Mouse (Mus musculus): ENCODE data around the gene Gpd1. TPM values are rescaled to one million over a fixed set of nuclear protein-coding genes. Genes with fewer than 3 reads are reported as not detected.
"Not testable (repeated sequence)": the region's sequence is repeated elsewhere in the genome, so short reads cannot be mapped to it uniquely, and the experiment has no call there.

The Gpd1 gene
- total RNA-seq, 2 experiments from 2014 or later, result 130 to 153 TPM

- DNase-seq (ENCODE audit: low spot score in 2 of 2), result no peak
Measured at GRCm38 (mm10) chr15:99718461-99719021, 1.2 kb downstream of the Gpd1 start.

DNA sequence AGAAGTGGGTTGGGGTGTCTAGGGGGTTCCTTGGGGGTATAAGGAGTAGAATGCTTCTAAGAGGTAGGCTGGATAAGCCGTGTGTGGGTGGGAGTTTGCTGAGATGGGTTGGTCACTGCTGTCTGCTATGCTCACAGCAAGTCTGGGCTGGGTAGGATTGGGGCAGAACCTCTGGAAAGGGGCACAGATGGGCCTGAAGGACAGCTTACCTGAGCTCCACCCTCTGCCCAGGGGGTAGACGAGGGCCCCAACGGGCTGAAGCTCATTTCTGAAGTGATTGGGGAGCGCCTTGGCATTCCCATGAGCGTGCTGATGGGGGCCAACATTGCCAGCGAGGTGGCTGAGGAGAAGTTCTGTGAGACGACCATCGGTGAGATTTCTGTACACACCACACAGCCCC, 2.5 kb downstream of the Gpd1 start:
- no peak for DNase-seq (ENCODE audit: low spot score in 2 of 2)

DNA sequence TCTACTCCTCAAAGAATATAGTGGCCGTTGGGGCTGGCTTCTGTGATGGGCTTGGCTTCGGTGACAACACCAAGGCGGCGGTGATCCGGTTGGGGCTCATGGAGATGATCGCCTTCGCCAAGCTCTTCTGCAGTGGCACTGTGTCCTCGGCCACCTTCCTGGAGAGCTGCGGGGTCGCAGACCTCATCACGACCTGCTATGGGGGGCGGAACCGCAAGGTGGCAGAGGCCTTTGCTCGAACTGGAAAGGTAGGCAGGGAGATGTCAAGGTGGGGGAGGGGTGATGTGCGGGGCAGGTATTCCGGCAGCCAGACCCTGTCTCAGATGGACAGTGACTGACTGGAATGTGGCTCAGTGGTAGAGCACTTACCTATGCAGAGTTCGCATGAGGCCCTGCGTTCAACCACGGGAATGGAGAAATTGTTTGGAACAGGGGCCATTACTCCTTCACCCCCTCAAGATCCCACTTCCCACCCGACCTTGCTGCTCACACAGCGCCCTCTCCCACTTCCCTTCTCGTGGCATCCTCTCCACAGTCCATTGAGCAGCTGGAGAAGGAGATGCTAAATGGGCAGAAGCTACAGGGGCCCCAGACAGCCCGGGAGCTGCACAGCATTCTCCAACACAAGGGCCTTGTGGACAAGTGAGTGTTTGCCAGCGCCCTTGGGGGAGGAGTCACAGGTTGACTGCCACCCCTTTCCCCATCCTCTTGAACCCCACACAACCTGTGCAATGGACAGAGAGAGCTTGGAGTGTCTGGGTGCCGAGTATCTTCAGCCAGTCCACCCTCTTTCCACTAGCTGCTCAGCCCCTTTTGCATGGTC, 4.8 kb downstream of the Gpd1 start:
- no peak for DNase-seq (ENCODE audit: low spot score in 2 of 2)

- no peak for DNase-seq (ENCODE audit: low spot score in 2 of 2)
Measured at GRCm38 (mm10) chr15:99723120-99723514, 5.8 kb downstream of the Gpd1 start.

- peak in 1 of 2 experiments; percentile 62 for DNase-seq (ENCODE audit: low spot score in 2 of 2)
Measured at GRCm38 (mm10) chr15:99723515-99724291, 6.4 kb downstream of the Gpd1 start.

DNA sequence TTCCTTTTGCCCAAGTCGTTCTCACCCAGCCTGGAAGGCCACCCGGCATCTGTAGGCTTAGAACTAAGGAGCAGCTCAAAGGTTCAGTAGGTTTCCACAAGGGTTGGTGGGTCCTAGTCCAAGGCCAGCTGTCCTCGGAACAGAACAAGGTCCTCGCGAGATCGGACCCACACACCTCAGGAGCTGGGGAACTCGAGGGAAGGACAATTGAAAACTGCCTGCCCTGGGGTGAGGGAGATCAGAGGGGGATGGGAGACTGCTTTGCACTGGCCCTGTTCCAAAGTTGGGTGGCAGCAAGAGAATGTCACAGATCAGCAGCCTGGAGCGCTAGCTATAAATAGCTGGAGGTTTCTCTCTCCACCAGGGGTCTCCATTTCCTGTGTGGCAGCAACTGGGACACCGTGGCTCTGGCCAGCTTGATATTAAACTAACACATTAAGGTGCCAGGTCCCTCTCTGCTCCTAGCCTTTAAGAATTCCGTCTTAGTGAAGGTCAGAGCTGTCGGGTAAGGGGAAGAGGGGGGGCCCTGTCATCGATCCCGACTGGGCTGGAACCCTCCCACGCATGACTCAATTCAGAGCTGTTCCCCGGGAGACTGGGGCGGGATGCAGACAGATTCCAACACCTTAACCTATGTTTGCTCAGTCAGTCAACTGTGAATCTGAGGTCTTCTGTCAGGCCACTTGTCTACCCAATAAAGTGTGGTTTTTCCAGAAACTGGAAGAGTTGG, 7.1 kb downstream of the Gpd1 start:
- peak in 1 of 2 experiments; percentile 83 for DNase-seq (ENCODE audit: low spot score in 2 of 2)

DNA sequence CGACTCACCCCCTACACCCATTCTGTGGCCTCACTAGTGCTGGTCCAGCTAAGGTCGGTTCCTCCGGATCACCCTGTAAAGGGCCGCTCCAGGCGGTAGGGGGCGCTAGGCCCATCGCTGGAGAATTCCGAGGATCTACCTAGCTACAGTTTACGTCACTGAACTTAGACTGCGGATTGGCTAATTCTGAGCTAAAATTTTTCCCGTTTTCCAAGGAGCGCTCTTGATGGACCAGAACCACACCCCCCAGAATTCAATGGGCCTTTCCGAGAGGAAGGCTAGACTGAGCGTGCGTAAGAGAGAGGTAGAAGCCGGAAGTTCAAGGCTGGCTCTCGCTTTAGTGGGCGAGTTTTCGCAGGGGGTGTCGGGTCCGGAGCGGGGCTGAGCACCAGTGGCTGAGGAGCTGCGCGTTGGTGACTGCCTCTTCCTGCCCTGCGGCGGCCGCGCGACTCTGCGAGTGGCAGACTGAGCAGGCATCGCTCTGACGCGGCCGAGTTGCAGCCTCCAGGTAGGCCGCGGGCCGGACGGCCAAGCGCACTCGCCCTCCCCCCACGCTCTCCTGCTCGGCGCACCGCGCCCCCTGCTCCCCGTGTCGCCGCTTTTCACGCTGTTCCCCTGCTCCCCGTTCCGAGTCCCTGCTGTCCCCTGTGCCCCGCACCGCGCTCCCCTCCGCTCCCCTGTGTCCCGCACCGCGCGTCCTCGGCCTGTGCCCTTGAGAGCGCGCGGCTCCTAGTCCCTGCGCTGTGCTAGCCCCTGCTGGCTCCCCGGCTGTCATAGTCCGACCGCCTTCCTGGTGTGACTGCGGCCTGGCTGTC, 8.2 kb downstream of the Gpd1 start, which contains the start of gene Cox14:
Gene Cox14, plus strand, starts transcription at position 278 of the 815 bp plus-strand sequence.
- DNase-seq (ENCODE audit: low spot score in 2 of 2), result peak; percentile 95 to 99

DNA sequence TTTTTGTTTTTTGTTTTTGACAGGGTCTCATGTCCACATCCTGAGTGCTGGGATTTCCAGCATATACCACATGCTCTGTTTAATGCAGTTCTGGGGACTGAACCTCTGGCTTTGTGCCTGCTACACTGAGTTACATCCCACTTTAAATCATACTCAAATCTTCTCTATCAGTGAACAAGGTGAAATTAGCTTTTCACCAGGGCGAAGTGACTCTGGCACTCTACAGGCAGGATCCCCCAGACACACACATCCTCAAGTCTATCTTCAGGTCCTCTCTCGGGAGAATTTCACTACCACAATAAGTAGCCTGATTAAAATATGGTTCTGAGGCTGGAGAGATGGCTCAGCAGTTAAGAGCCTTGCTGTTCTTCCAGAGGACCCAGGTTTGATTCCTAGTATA, 9.2 kb downstream of the Gpd1 start:
- no peak for DNase-seq (ENCODE audit: low spot score in 2 of 2)

- not testable (repeated sequence) for DNase-seq (ENCODE audit: low spot score in 2 of 2)
Measured at GRCm38 (mm10) chr15:99727039-99727438, 9.7 kb downstream of the Gpd1 start.

DNA sequence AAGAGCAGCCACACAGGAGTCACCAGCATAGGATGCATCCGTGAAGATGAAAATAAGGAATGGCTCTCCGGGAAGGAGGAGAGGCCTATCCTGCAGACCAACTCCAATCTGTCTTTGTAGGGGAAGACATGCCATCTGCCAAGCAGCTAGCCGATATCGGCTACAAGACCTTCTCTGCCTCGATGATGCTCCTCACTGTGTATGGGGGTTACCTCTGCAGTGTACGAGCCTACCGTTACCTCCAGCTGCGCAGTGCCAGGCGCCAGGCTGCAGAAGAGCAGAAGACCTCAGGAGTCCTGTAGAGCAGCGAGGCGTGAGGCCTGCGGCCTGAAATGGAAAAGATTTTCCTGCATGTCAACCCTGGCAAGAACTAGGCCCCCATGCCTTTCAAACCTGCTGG, 10.2 kb downstream of the Gpd1 start:
- DNase-seq (ENCODE audit: low spot score in 2 of 2), result no peak

DNA sequence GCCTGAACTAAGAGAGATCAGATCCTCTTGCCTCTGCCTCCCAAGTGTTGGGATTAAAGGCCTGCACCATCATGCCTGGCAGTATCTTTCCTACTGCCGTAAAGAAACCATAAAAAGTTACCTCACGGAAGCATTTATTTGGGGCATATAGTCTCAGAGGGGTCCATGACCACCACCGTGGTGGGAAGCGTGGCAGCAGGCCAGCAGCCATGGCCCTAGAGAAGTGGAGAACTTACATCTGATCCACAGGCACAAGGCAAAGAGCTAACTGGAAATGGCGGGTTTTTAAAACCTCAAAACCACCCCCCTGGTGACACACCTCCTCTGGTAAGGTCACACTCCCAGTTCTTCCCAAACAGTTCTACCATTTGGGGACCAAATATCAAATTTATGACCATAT, 10.9 kb downstream of the Gpd1 start:
- no peak for DNase-seq (ENCODE audit: low spot score in 2 of 2)

DNA sequence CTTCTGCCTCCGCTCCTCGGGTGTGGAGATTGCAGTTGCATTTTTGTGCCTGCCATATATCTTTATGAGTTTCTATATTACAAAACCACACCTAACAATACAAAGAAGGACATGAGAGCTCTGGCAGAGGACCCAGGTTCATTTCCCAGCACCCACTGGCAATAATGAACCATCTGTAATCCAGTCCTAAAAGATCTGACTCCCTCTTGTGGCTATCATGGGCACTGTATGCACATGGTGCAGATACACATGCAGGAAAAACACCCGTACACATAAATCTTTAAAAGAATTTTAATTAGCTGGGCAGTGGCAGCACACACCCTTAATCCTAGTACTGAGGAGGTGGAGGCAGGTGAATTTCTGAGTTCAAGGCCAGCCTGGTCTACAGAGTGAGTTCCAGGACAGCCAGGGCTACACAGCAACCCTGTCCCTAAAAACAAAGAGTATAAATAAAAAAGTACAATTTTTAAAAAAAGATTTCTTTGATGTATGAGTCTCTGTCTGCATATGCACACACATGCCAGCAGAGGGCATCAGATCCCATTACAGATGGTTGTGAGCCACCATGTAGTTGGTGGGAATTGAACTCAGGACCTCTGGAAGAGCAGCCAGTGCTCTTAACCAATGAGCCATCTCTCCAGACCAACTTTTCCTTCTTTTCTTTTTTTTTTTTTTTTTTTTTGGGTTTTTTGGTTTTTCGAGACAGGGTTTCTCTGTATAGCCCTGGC, 11.9 kb downstream of the Gpd1 start:
- no peak for DNase-seq (ENCODE audit: low spot score in 2 of 2)

DNA sequence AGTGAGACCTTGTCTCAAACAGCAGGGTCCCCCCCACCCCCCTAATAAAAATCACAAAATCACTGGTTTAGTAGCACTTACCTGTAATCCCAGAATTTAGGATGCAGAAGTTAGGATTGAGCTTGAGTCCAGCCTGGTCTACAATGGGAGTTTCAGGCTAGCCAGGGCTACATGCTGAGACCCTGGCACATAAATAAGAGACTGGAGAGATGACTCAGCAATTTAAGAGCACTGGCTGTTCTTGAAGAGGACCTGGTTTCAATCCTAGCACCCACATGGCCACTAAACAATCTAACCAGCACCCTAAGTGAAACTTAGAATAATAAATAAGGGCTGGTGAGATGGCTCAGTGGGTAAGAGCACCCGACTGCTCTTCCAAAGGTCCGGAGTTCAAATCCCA, 13.9 kb downstream of the Gpd1 start:
- no peak for DNase-seq (ENCODE audit: low spot score in 2 of 2)

- no peak for DNase-seq (ENCODE audit: low spot score in 2 of 2)
Measured at GRCm38 (mm10) chr15:99731678-99732077, 14.4 kb downstream of the Gpd1 start.

DNA sequence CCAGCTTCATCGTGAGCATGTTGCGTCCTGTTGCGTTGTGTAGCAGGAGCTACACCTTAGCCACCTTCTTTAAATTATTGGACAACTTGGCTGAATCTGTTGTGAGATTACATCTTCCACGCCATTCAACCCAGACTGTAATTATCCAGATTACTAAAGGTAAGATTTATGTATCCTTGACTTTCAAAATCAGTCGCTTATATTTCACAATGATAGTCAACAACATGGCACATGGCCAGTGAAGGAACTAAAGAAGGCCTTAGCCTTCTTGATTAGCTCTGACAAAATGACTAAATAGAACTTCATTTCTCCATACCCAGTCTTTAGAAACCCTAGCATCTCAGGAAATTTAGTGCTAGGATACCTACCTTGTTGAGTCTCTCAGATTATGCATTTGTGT, 15.9 kb downstream of the Gpd1 start:
- DNase-seq (ENCODE audit: low spot score in 2 of 2), result no peak

DNA sequence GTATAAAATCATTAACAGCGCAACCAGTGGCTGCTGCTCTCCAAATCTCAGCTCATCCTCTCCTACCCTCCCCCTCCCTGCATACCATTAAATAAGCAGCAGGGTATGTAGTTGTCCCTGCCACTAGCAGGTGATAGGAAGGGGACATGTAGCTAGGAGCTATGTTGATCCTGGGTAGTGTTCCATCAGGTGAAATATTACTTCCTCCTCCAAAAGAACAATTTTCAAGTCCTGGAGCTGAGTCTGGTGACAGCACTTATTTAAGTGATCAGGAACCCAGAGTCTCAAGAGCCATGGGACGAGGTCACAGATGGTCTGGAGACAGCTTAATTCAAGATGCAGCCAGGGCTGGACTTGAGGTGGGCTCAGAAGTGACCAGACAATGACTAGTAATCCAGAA, 18.3 kb downstream of the Gpd1 start:
- peak; percentile 100 for DNase-seq (ENCODE audit: low spot score in 2 of 2)

DNA sequence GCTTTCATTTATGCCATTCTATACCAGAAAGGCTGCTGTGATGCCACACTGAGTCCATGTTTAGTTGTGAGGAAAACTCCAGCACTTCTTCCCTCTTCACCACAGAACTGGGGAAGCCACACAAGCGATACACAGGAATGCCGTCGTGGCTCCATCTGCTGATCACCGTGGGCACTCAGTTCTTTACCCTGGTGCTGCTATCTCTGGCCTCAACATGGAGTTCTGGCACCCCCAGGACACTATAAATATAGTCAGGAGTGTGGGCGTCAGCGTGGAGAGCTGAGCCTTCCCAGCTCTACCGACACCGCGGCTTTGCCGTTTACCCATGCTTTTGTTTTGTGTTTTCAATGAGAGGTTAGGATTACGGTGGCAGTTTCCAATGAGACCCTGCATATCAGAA, 19.4 kb downstream of the Gpd1 start:
- peak in 1 of 2 experiments; percentile 19 for DNase-seq (ENCODE audit: low spot score in 2 of 2)

DNA sequence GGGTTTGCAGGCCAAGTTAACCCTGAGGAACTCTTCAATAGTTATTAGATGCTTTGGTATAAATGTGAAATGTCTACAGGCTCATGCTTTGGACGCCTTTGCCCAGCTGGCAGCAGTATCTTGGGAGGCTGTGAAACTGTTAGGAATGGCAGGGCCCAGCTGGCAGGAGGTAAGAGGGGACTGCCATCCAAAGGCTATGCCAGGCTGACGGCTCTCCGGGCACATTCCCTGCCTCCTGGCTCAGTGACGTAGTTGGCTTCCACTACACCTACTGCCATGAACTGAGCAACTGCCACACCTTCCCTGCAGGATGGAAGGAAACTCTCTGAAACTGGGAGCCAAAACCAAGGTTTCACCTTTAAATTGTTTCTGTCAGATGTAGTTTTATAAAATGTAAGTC, 22.9 kb downstream of the Gpd1 start:
- no peak for DNase-seq (ENCODE audit: low spot score in 2 of 2)

GRCm38 (mm10) chr15:99754204-99754603, 36.9 kb downstream of the Gpd1 start:
- peak; percentile 28 to 54 for DNase-seq (ENCODE audit: low spot score in 2 of 2)

GRCm38 (mm10) chr15:99767467-99767866, 50.2 kb downstream of the Gpd1 start:
- no peak for DNase-seq (ENCODE audit: low spot score in 2 of 2)
